Mouse (Mus musculus): ENCODE data around the gene Cartpt.
"Not testable (repeated sequence)": the region's sequence is repeated elsewhere in the genome, so short reads cannot be mapped to it uniquely, and the experiment has no call there.

Gene Cartpt

GRCm38 (mm10) chr13:99900965-99901364 lies at the start of gene Cartpt:
Gene Cartpt (minus strand): TSS chr13:99901091.
- no peak for DNase-seq (ENCODE audit: low spot score)

- no peak for DNase-seq (ENCODE audit: low spot score)
Measured at GRCm38 (mm10) chr13:99947417-99947816, 46.5 kb upstream of the Cartpt start.

- no peak for DNase-seq (ENCODE audit: low spot score)
Measured at GRCm38 (mm10) chr13:99943525-99943924, 42.6 kb upstream of the Cartpt start.

- DNase-seq (ENCODE audit: low spot score): no peak
Measured at GRCm38 (mm10) chr13:99940601-99941000, 39.7 kb upstream of the Cartpt start.

- DNase-seq (ENCODE audit: low spot score): no peak
Measured at GRCm38 (mm10) chr13:99939320-99939671, 38.4 kb upstream of the Cartpt start.

- DNase-seq (ENCODE audit: low spot score): no peak
Measured at GRCm38 (mm10) chr13:99938606-99939319, 37.9 kb upstream of the Cartpt start.

- DNase-seq (ENCODE audit: low spot score): no peak
Measured at GRCm38 (mm10) chr13:99937741-99938140, 36.9 kb upstream of the Cartpt start.

- peak; percentile 12 for DNase-seq (ENCODE audit: low spot score)
Measured at GRCm38 (mm10) chr13:99932406-99932805, 31.5 kb upstream of the Cartpt start.

- no peak for DNase-seq (ENCODE audit: low spot score)
Measured at GRCm38 (mm10) chr13:99931502-99931901, 30.6 kb upstream of the Cartpt start.

- DNase-seq (ENCODE audit: low spot score): no peak
Measured at GRCm38 (mm10) chr13:99926249-99926648, 25.4 kb upstream of the Cartpt start.

GRCm38 (mm10) chr13:99915632-99916031 lies 14.7 kb upstream of the Cartpt start:
- no peak for DNase-seq (ENCODE audit: low spot score)

GRCm38 (mm10) chr13:99900557-99900892 lies 366 bp downstream of the Cartpt start:
- no peak for DNase-seq (ENCODE audit: low spot score)

GRCm38 (mm10) chr13:99899670-99900556 lies 978 bp downstream of the Cartpt start:
- no peak for DNase-seq (ENCODE audit: low spot score)

GRCm38 (mm10) chr13:99898816-99899215 lies 2.1 kb downstream of the Cartpt start:
- DNase-seq (ENCODE audit: low spot score): no peak

- DNase-seq (ENCODE audit: low spot score): no peak
Measured at GRCm38 (mm10) chr13:99885636-99886035, 15.3 kb downstream of the Cartpt start.

GRCm38 (mm10) chr13:99881774-99882173 lies 19.1 kb downstream of the Cartpt start:
- not testable (repeated sequence) for DNase-seq (ENCODE audit: low spot score)

GRCm38 (mm10) chr13:99879696-99880095 lies 21.2 kb downstream of the Cartpt start:
- no peak for DNase-seq (ENCODE audit: low spot score)

- DNase-seq (ENCODE audit: low spot score): no peak
Measured at GRCm38 (mm10) chr13:99872059-99872458, 28.8 kb downstream of the Cartpt start.

- no peak for DNase-seq (ENCODE audit: low spot score)
Measured at GRCm38 (mm10) chr13:99868438-99868837, 32.5 kb downstream of the Cartpt start.

GRCm38 (mm10) chr13:99864331-99864730 lies 36.6 kb downstream of the Cartpt start:
- no peak for DNase-seq (ENCODE audit: low spot score)

- DNase-seq (ENCODE audit: low spot score): no peak
Measured at GRCm38 (mm10) chr13:99860670-99861069, 40.2 kb downstream of the Cartpt start.

GRCm38 (mm10) chr13:99859082-99859481 lies 41.8 kb downstream of the Cartpt start:
- DNase-seq (ENCODE audit: low spot score): peak; percentile 19

- DNase-seq (ENCODE audit: low spot score): no peak
Measured at GRCm38 (mm10) chr13:99857879-99858278, 43.0 kb downstream of the Cartpt start.

Measured in T-cell, adult 2 months (primary cell).